Mouse (Mus musculus) testis, adult 2 months (tissue): ENCODE measurements around the gene En1.

Experiments used
- CTCF ChIP-seq: fragments of 200-500 bp; IDR thresholded peaks from 2 replicates; pipeline ENCODE4 v1.5.1; 2012; ENCODE audit warnings: low read depth, mild to moderate bottlenecking, inconsistent platforms, low read length, moderate library complexity; ENCODE audit not compliant: control insufficient read depth, insufficient read depth, insufficient replicate concordance
- POLR2A ChIP-seq: fragments of 200-500 bp; IDR thresholded peaks from 2 replicates; pipeline ENCODE4 v1.6.1; 2012; ENCODE audit warnings: low read depth, mild to moderate bottlenecking, inconsistent platforms, low read length, moderate library complexity; ENCODE audit not compliant: control insufficient read depth

- no peak for TF ChIP-seq CTCF
- no peak for TF ChIP-seq POLR2A
Measured at GRCm38 (mm10) chr1:120608461-120608860, 6.2 kb downstream of the En1 start.
